Mouse (Mus musculus) cerebellum, adult 2 months (tissue): ENCODE measurements around the gene Gsn.

Source experiments
- CTCF ChIP-seq: fragments of 200-500 bp; IDR thresholded peaks from 2 replicates; pipeline ENCODE4 v1.5.1; 2011; ENCODE audit warnings: low read depth, mild to moderate bottlenecking, control low read depth, low read length, moderate library complexity, borderline replicate concordance; ENCODE audit not compliant: insufficient read depth
- POLR2A ChIP-seq: fragments of 200-500 bp; IDR thresholded peaks from 2 replicates; pipeline ENCODE4 v1.6.1; 2011; ENCODE audit warnings: low read length, control low read depth, borderline replicate concordance; ENCODE audit not compliant: insufficient read depth

- TF ChIP-seq POLR2A: no peak
- TF ChIP-seq CTCF: no peak
Observed at GRCm38 (mm10) chr2:35342605-35343004, 86.4 kb downstream of the Gsn start.
